Mouse (Mus musculus): ENCODE results near the gene Cryba4. TPM values are rescaled to one million over a fixed set of nuclear protein-coding genes. Genes with fewer than 3 reads are reported as not detected.

The Cryba4 gene
- polyA plus RNA-seq, 1 experiment from 2014 or later, result 1.4 TPM

- 38% methylated on average over 10 of the region's 10 CpGs for WGBS
- H3K36me3 ChIP-seq, result no peaks in the 10 kb centered on the region
- H3K9me3 ChIP-seq (replicated peaks), result no peaks in the 10 kb centered on the region
- no peak for ATAC-seq (replicated peaks; ENCODE audit: insufficient number of reproducible peaks, insufficient read depth, low FRiP score, low read depth)
- H3K4me3 ChIP-seq, result no peak overlapping the region
- peaks cover 17% of the 10 kb centered on the region for H3K27me3 ChIP-seq
- peaks cover 22% of the 10 kb centered on the region for H3K4me1 ChIP-seq (replicated peaks)
- H3K4me2 ChIP-seq, result no peak overlapping the region
- no peak overlapping the region for H3K27ac ChIP-seq
- no peak overlapping the region for H3K9ac ChIP-seq
These were observed 8.6 kb downstream of the Cryba4 start for GRCm38 (mm10) chr5:112243539-112244274.

GRCm38 (mm10) chr5:112243041-112243440, 9.3 kb downstream of the Cryba4 start:
- H3K9ac ChIP-seq, result no peak overlapping the region
- no peak overlapping the region for H3K4me3 ChIP-seq
- no peaks in the 10 kb centered on the region for H3K9me3 ChIP-seq (replicated peaks)
- 51% methylated on average over 5 of the region's 5 CpGs for WGBS
- peaks cover 22% of the 10 kb centered on the region for H3K4me1 ChIP-seq (replicated peaks)
- no peak overlapping the region for H3K4me2 ChIP-seq
- no peaks in the 10 kb centered on the region for H3K36me3 ChIP-seq
- H3K27me3 ChIP-seq, result peaks cover 23% of the 10 kb centered on the region
- no peak overlapping the region for H3K27ac ChIP-seq
- ATAC-seq (replicated peaks; ENCODE audit: insufficient number of reproducible peaks, insufficient read depth, low FRiP score, low read depth), result no peak

- Histone ChIP-seq H3K4me3 (no peak overlapping the region), H3K9ac (no peak overlapping the region), H3K4me2 (no peak overlapping the region), H3K4me1 (replicated peaks) (peaks cover 23% of the 10 kb centered on the region), H3K27ac (no peak overlapping the region), H3K27me3 (peaks cover 24% of the 10 kb centered on the region), H3K36me3 (no peaks in the 10 kb centered on the region), H3K9me3 (replicated peaks) (no peaks in the 10 kb centered on the region)
- WGBS, result 52% methylated on average over 5 of the region's 5 CpGs
- ATAC-seq (replicated peaks; ENCODE audit: insufficient number of reproducible peaks, insufficient read depth, low FRiP score, low read depth), result no peak
These were observed 9.9 kb downstream of the Cryba4 start for GRCm38 (mm10) chr5:112242361-112242778.

- Histone ChIP-seq H3K4me2 (no peak overlapping the region), H3K36me3 (no peaks in the 10 kb centered on the region), H3K27ac (no peak overlapping the region), H3K9me3 (replicated peaks) (no peaks in the 10 kb centered on the region), H3K4me3 (no peak overlapping the region), H3K4me1 (replicated peaks) (peaks cover 25% of the 10 kb centered on the region), H3K9ac (no peak overlapping the region), H3K27me3 (peaks cover 28% of the 10 kb centered on the region)
- 65% methylated on average over 2 of the region's 2 CpGs for WGBS
- ATAC-seq (replicated peaks; ENCODE audit: insufficient number of reproducible peaks, insufficient read depth, low FRiP score, low read depth), result no peak
These were observed 10.5 kb downstream of the Cryba4 start for GRCm38 (mm10) chr5:112241849-112242248.

- Histone ChIP-seq H3K36me3 (no peaks in the 10 kb centered on the region), H3K4me2 (peak overlapping the region; percentile 42), H3K9me3 (replicated peaks) (no peaks in the 10 kb centered on the region), H3K27me3 (peaks cover 30% of the 10 kb centered on the region), H3K27ac (no peak overlapping the region), H3K4me3 (0 out of 2 replicates have a peak overlapping the region, but pooled peaks have one; percentile 20), H3K9ac (no peak overlapping the region), H3K4me1 (replicated peaks) (peaks cover 25% of the 10 kb centered on the region)
- peak; percentile 28; the same call in 1 of the 2 replicates for ATAC-seq (replicated peaks; ENCODE audit: insufficient number of reproducible peaks, insufficient read depth, low FRiP score, low read depth)
- WGBS, result 1% methylated on average over 10 of the region's 10 CpGs
These were observed 11.6 kb downstream of the Cryba4 start for GRCm38 (mm10) chr5:112240761-112241160.

- ATAC-seq (replicated peaks; ENCODE audit: insufficient number of reproducible peaks, insufficient read depth, low FRiP score, low read depth), result no peak
- H3K4me2 ChIP-seq, result no peak overlapping the region
- H3K4me1 ChIP-seq (replicated peaks), result peaks cover 12% of the 10 kb centered on the region
- WGBS, result 59% methylated on average over 3 of the region's 3 CpGs
- peaks cover 36% of the 10 kb centered on the region for H3K27me3 ChIP-seq
- H3K27ac ChIP-seq, result no peak overlapping the region
- H3K36me3 ChIP-seq, result no peaks in the 10 kb centered on the region
- no peak overlapping the region for H3K4me3 ChIP-seq
- no peak overlapping the region for H3K9ac ChIP-seq
- H3K9me3 ChIP-seq (replicated peaks), result no peaks in the 10 kb centered on the region
These were observed 13.4 kb downstream of the Cryba4 start for GRCm38 (mm10) chr5:112238781-112239482.

- Histone ChIP-seq H3K27me3 (peaks cover 36% of the 10 kb centered on the region), H3K4me2 (no peak overlapping the region), H3K4me1 (replicated peaks) (peaks cover 4% of the 10 kb centered on the region; the same call in 1 of the 2 replicates), H3K9me3 (replicated peaks) (no peaks in the 10 kb centered on the region), H3K36me3 (no peaks in the 10 kb centered on the region), H3K4me3 (no peak overlapping the region), H3K27ac (no peak overlapping the region), H3K9ac (no peak overlapping the region)
- ATAC-seq (replicated peaks; ENCODE audit: insufficient number of reproducible peaks, insufficient read depth, low FRiP score, low read depth), result no peak
- 52% methylated on average over 9 of the region's 9 CpGs for WGBS
These were observed 14.3 kb downstream of the Cryba4 start for GRCm38 (mm10) chr5:112237866-112238570.

- Histone ChIP-seq H3K4me3 (no peak overlapping the region), H3K27ac (no peak overlapping the region), H3K4me2 (no peak overlapping the region), H3K36me3 (no peaks in the 10 kb centered on the region), H3K9ac (no peak overlapping the region), H3K4me1 (replicated peaks) (peaks cover 4% of the 10 kb centered on the region; the same call in 1 of the 2 replicates), H3K27me3 (peaks cover 36% of the 10 kb centered on the region), H3K9me3 (replicated peaks) (no peaks in the 10 kb centered on the region)
- 7% methylated on average over 16 of the region's 16 CpGs for WGBS
- no peak for ATAC-seq (replicated peaks; ENCODE audit: insufficient number of reproducible peaks, insufficient read depth, low FRiP score, low read depth)
These were observed 14.9 kb downstream of the Cryba4 start for GRCm38 (mm10) chr5:112237439-112237838.

- Histone ChIP-seq H3K27me3 (peaks cover 42% of the 10 kb centered on the region), H3K9ac (no peak overlapping the region), H3K9me3 (replicated peaks) (no peaks in the 10 kb centered on the region), H3K4me3 (no peak overlapping the region), H3K4me2 (no peak overlapping the region), H3K4me1 (replicated peaks) (peaks cover 4% of the 10 kb centered on the region; the same call in 1 of the 2 replicates), H3K27ac (no peak overlapping the region), H3K36me3 (no peaks in the 10 kb centered on the region)
- WGBS, result 59% methylated on average over 2 of the region's 2 CpGs
- ATAC-seq (replicated peaks; ENCODE audit: insufficient number of reproducible peaks, insufficient read depth, low FRiP score, low read depth), result no peak
These were observed 15.7 kb downstream of the Cryba4 start for GRCm38 (mm10) chr5:112236631-112237030.

- H3K9ac ChIP-seq, result no peak overlapping the region
- H3K27ac ChIP-seq, result no peak overlapping the region
- WGBS, result 58% methylated on average over 5 of the region's 5 CpGs
- no peaks in the 10 kb centered on the region for H3K9me3 ChIP-seq (replicated peaks)
- no peak overlapping the region for H3K4me3 ChIP-seq
- no peak for ATAC-seq (replicated peaks; ENCODE audit: insufficient number of reproducible peaks, insufficient read depth, low FRiP score, low read depth)
- H3K27me3 ChIP-seq, result peaks cover 50% of the 10 kb centered on the region
- no peak overlapping the region for H3K4me2 ChIP-seq
- no peaks in the 10 kb centered on the region for H3K36me3 ChIP-seq
- H3K4me1 ChIP-seq (replicated peaks), result peaks cover 4% of the 10 kb centered on the region; the same call in 1 of the 2 replicates
These were observed 16.5 kb downstream of the Cryba4 start for GRCm38 (mm10) chr5:112235806-112236205.
